Mouse (Mus musculus) ES-Bruce4 (cell line): ENCODE data around the gene Scn10a. TPM values are rescaled to one million over a fixed set of nuclear protein-coding genes. Genes with fewer than 3 reads are reported as not detected.
A peak's percentile ranks its signal among the peaks of the same experiment; 100 is the strongest.

Experiments
- H3K27ac ChIP-seq: 2 replicates; pipeline ENCODE4 v1.5.1; 2012; ENCODE audit warnings: low read length, inconsistent platforms; ENCODE audit not compliant: insufficient read depth
- H3K27me3 ChIP-seq: 2 replicates; pipeline ENCODE4 v1.6.1; 2012; ENCODE audit warnings: mild to moderate bottlenecking, low read length, inconsistent platforms; ENCODE audit not compliant: control insufficient read depth, poor library complexity, insufficient read depth, severe bottlenecking
- H3K36me3 ChIP-seq: 2 replicates; pipeline ENCODE4 v1.6.1; 2012; ENCODE audit warnings: inconsistent platforms, mild to moderate bottlenecking, low read length, moderate library complexity; ENCODE audit not compliant: control insufficient read depth, poor library complexity, insufficient read depth, severe bottlenecking
- H3K4me1 ChIP-seq: one replicate; pipeline ENCODE4 v1.8.1; 2011; ENCODE audit warnings: low read length; ENCODE audit not compliant: control insufficient read depth, insufficient read depth
- H3K4me3 ChIP-seq: 2 replicates; pipeline ENCODE4 v1.5.1; 2011; ENCODE audit warnings: low read depth, mild to moderate bottlenecking, low read length
- H3K9ac ChIP-seq: 2 replicates; pipeline ENCODE4 v1.6.1; 2012; ENCODE audit warnings: low read depth, mild to moderate bottlenecking, inconsistent platforms; ENCODE audit not compliant: poor library complexity, severe bottlenecking
- H3K9me3 ChIP-seq: replicated peaks from 2 replicates; pipeline ENCODE4 v1.6.1; 2012; ENCODE audit warnings: mild to moderate bottlenecking, low read length, inconsistent platforms; ENCODE audit not compliant: control insufficient read depth, poor library complexity, insufficient read depth, severe bottlenecking
- CTCF ChIP-seq: IDR thresholded peaks from one replicate; pipeline ENCODE4 v1.8.1; 2011; ENCODE audit warnings: low read depth, low read length
- EP300 ChIP-seq: IDR thresholded peaks from 2 replicates; pipeline ENCODE4 v1.6.1; 2011; ENCODE audit warnings: low read depth, low read length; ENCODE audit not compliant: insufficient read depth
- POLR2A ChIP-seq: IDR thresholded peaks from one replicate; pipeline ENCODE4 v1.8.1; 2011; ENCODE audit warnings: low read length; ENCODE audit not compliant: insufficient read depth
- polyA plus RNA-seq: library from polyadenylated mRNA; stranded (reverse); fragments of >200 nt; gene quantifications from 2 replicates; pipeline ENCODE4 v1.2.4, GENCODE M21; 2011; ENCODE audit warnings: low read depth; ENCODE audit not compliant: missing spikeins, insufficient read depth, insufficient read length

The Scn10a gene
- polyA plus RNA-seq, 1 experiment, result not detected

GRCm38 (mm10) chr9:119568732-119569131 lies 150.4 kb downstream of the Scn10a start:
- no peak overlapping the region for H3K27ac ChIP-seq
- H3K27me3 ChIP-seq, result no peaks in the 10 kb centered on the region
- no peak for TF ChIP-seq EP300
- TF ChIP-seq CTCF, result no peak
- no peak for TF ChIP-seq POLR2A

GRCm38 (mm10) chr9:119567800-119568199 lies 151.3 kb downstream of the Scn10a start:
- Histone ChIP-seq H3K4me3 (no peak overlapping the region), H3K27ac (no peak overlapping the region), H3K9me3 (no peaks in the 10 kb centered on the region), H3K27me3 (no peaks in the 10 kb centered on the region), H3K36me3 (no peaks in the 10 kb centered on the region), H3K4me1 (peaks cover 10% of the 10 kb centered on the region), H3K9ac (no peak overlapping the region)
- TF ChIP-seq POLR2A (no peak), EP300 (no peak), CTCF (no peak)

More at GRCm38 (mm10) chr9:119568732-119569131, 150.4 kb downstream of the Scn10a start:
- H3K9ac ChIP-seq, result no peak overlapping the region
- H3K36me3 ChIP-seq, result no peaks in the 10 kb centered on the region
- H3K9me3 ChIP-seq, result no peaks in the 10 kb centered on the region
- peaks cover 10% of the 10 kb centered on the region for H3K4me1 ChIP-seq
- H3K4me3 ChIP-seq, result no peak overlapping the region

GRCm38 (mm10) chr9:119566214-119566613 lies 152.9 kb downstream of the Scn10a start:
- Histone ChIP-seq H3K36me3 (no peaks in the 10 kb centered on the region), H3K4me1 (peaks cover 10% of the 10 kb centered on the region), H3K9ac (no peak overlapping the region), H3K27me3 (no peaks in the 10 kb centered on the region), H3K4me3 (peak overlapping the region; percentile 5; the same call in 1 of the 2 replicates), H3K9me3 (no peaks in the 10 kb centered on the region), H3K27ac (no peak overlapping the region)
- TF ChIP-seq POLR2A, result no peak
- peak; percentile 35; the same call in 1 of the 2 replicates for TF ChIP-seq EP300
- no peak for TF ChIP-seq CTCF

DNA sequence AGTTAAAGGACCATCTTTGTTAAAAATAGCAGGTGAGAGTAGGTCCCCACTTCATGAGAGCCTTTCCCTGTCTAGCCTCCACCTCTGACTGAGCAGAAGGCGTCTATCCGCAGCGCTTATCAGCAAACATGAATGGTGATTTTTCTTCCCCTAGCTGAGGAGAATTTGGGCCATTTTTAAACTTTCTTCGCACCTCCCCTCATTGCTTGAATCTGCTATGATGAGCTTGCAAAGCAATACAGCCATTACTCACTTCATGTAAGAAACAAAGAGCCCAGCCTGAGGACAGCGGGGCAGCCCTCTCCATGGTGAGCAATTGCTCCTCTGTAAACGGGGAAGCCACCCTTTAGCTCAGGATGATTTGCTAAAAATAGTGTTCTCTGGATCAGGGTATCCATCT lies 154.3 kb downstream of the Scn10a start:
- Histone ChIP-seq H3K27me3 (no peaks in the 10 kb centered on the region), H3K4me3 (no peak overlapping the region), H3K9ac (no peak overlapping the region), H3K27ac (no peak overlapping the region), H3K4me1 (peaks cover 8% of the 10 kb centered on the region), H3K9me3 (no peaks in the 10 kb centered on the region), H3K36me3 (no peaks in the 10 kb centered on the region)
- TF ChIP-seq CTCF (no peak), POLR2A (no peak), EP300 (no peak)

- TF ChIP-seq EP300 (no peak), POLR2A (no peak), CTCF (no peak)
- Histone ChIP-seq H3K4me1 (peaks cover 8% of the 10 kb centered on the region), H3K27me3 (no peaks in the 10 kb centered on the region)
These were observed 155.5 kb downstream of the Scn10a start for GRCm38 (mm10) chr9:119563617-119564016.

GRCm38 (mm10) chr9:119562256-119562655 lies 156.9 kb downstream of the Scn10a start:
- no peak overlapping the region for H3K9ac ChIP-seq
- no peaks in the 10 kb centered on the region for H3K27me3 ChIP-seq
- H3K4me3 ChIP-seq, result no peak overlapping the region
- no peaks in the 10 kb centered on the region for H3K9me3 ChIP-seq
- H3K27ac ChIP-seq, result no peak overlapping the region
- H3K4me1 ChIP-seq, result peaks cover 6% of the 10 kb centered on the region
- H3K36me3 ChIP-seq, result no peaks in the 10 kb centered on the region
- TF ChIP-seq POLR2A (no peak), CTCF (no peak), EP300 (no peak)

More at GRCm38 (mm10) chr9:119563617-119564016, 155.5 kb downstream of the Scn10a start:
- Histone ChIP-seq H3K36me3 (no peaks in the 10 kb centered on the region), H3K9me3 (no peaks in the 10 kb centered on the region), H3K27ac (no peak overlapping the region), H3K9ac (no peak overlapping the region), H3K4me3 (no peak overlapping the region)
